Mouse (Mus musculus) layer of hippocampus, adult 9-10 months (tissue): ENCODE measurements around the gene Acyp1.
A peak's percentile ranks its signal among the peaks of the same experiment; 100 is the strongest.
"Not testable (repeated sequence)": the region's sequence is repeated elsewhere in the genome, so short reads cannot be mapped to it uniquely, and the experiment has no call there.

ENCODE experiments used
- DNase-seq: peaks from one replicate; pipeline ENCODE4 v3.0.0; 2022; ENCODE audit warnings: low spot score

Gene Acyp1

GRCm38 (mm10) chr12:85281756-85282155 is 6.5 kb downstream of the Acyp1 start:
- DNase-seq, result not testable (repeated sequence)

GRCm38 (mm10) chr12:85280845-85281651 is 7.2 kb downstream of the Acyp1 start:
- no peak for DNase-seq

GRCm38 (mm10) chr12:85280105-85280844 is 8.0 kb downstream of the Acyp1 start:
- DNase-seq, result peak; percentile 99

GRCm38 (mm10) chr12:85279396-85280080 is 8.7 kb downstream of the Acyp1 start:
- no peak for DNase-seq

- no peak for DNase-seq
Measured at GRCm38 (mm10) chr12:85278919-85279318, 9.3 kb downstream of the Acyp1 start.

GRCm38 (mm10) chr12:85276273-85276672 is 12.0 kb downstream of the Acyp1 start:
- no peak for DNase-seq

GRCm38 (mm10) chr12:85273508-85273907 is 14.7 kb downstream of the Acyp1 start:
- DNase-seq, result no peak

- no peak for DNase-seq
Measured at GRCm38 (mm10) chr12:85271843-85272206, 16.4 kb downstream of the Acyp1 start.

GRCm38 (mm10) chr12:85271132-85271842 is 17.0 kb downstream of the Acyp1 start:
- DNase-seq, result no peak

GRCm38 (mm10) chr12:85270319-85270718 is 17.9 kb downstream of the Acyp1 start, which contains the start of gene Mlh3:
TSS of gene Mlh3 (minus strand) at chr12:85270599.
- DNase-seq, result peak; percentile 59

GRCm38 (mm10) chr12:85269821-85270220 is 18.4 kb downstream of the Acyp1 start:
- DNase-seq, result no peak

- DNase-seq, result no peak
Measured at GRCm38 (mm10) chr12:85266248-85266647, 22.0 kb downstream of the Acyp1 start.

GRCm38 (mm10) chr12:85264940-85265339 is 23.3 kb downstream of the Acyp1 start:
- no peak for DNase-seq

GRCm38 (mm10) chr12:85264531-85264930 is 23.7 kb downstream of the Acyp1 start:
- DNase-seq, result no peak

- DNase-seq, result no peak
Measured at GRCm38 (mm10) chr12:85263190-85263589, 25.0 kb downstream of the Acyp1 start.

- no peak for DNase-seq
Measured at GRCm38 (mm10) chr12:85262489-85262888, 25.7 kb downstream of the Acyp1 start.

- no peak for DNase-seq
Measured at GRCm38 (mm10) chr12:85257008-85257639, 31.1 kb downstream of the Acyp1 start.

GRCm38 (mm10) chr12:85256074-85256751 is 32.0 kb downstream of the Acyp1 start:
- no peak for DNase-seq

- no peak for DNase-seq
Measured at GRCm38 (mm10) chr12:85252083-85252482, 36.2 kb downstream of the Acyp1 start.

- no peak for DNase-seq
Measured at GRCm38 (mm10) chr12:85237553-85237952, 50.7 kb downstream of the Acyp1 start.
